Mouse (Mus musculus): ENCODE data around the gene Ly6g6d.
A peak's percentile ranks its signal among the peaks of the same experiment; 100 is the strongest.
"Not testable (repeated sequence)": the region's sequence is repeated elsewhere in the genome, so short reads cannot be mapped to it uniquely, and the experiment has no call there.

Ly6g6d gene

GRCm38 (mm10) chr17:35077786-35078233 lies at the start of gene Ly6g6d:
TSS of gene Ly6g6d (minus strand) at chr17:35078065.
- DNase-seq (ENCODE audit: extremely low read depth, low read depth) = no peak

DNA sequence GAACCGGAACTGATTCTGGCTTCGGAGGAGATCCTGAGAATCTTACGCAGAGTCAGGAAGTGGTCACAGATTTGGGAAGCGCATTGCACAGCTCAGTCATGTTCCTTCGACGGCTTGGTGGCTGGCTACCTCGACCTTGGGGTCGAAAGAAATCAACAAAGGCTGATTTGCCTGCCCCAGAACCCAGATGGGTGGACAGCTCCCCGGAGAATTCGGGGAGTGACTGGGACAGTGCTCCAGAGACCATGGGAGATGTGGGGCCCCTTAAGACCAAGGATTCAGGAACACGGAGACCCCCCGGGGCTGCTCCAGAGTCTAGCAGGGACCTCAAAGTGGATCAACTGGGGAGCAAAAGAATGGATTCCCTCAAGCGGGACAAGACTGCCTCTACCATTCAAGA lies 49.2 kb upstream of the Ly6g6d start:
- DNase-seq (ENCODE audit: extremely low read depth, low read depth) = no peak

DNA sequence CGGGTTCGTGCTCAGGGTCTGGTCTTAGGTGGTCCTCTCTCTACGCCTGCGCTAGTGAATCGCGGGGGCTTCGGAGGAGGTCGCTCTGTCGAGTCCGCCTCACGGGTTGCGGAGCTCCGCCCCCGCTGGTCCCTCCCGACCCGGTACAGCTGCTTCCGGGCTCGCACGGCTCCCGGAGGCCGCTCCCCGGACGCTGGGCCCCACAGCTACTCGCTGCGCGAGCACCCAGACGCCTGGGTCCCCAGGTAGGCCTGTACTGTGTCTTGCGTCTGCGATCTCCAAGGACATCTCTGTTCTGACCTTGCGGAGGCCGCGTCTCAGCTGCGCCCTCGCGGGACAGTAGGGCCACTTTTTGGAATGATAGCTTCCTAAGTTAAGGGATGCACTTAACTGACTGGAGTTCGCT lies 48.3 kb upstream of the Ly6g6d start, which contains the start of gene D17H6S53E:
D17H6S53E (plus strand) TSS at position 168 of the 406 bp plus-strand sequence.
- DNase-seq (ENCODE audit: extremely low read depth, low read depth) = no peak

- no peak for DNase-seq (ENCODE audit: extremely low read depth, low read depth)
Observed at GRCm38 (mm10) chr17:35125578-35125977, 47.7 kb upstream of the Ly6g6d start.

DNA sequence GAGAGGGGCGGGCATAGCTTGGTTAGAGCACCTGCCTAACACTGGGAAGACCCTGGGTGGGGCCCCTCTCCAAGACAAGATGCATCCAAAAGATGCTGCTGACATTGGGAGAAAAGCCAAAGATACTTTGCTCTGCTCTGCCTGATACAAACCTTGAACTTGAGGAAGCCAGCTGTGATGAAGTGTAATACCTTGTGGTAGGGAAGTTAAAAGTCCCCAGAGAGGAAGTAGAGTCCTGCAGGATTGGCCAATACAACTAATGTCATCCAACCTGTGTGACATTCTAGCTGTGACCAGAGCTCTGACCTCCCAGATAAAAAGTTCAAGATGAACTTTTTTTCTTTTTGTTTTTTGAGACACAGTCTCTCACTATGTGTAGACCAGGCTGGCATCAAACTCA lies 47.2 kb upstream of the Ly6g6d start:
- no peak for DNase-seq (ENCODE audit: extremely low read depth, low read depth)

GRCm38 (mm10) chr17:35124261-35124896 lies 46.5 kb upstream of the Ly6g6d start:
- DNase-seq (ENCODE audit: extremely low read depth, low read depth) = not testable (repeated sequence)

DNA sequence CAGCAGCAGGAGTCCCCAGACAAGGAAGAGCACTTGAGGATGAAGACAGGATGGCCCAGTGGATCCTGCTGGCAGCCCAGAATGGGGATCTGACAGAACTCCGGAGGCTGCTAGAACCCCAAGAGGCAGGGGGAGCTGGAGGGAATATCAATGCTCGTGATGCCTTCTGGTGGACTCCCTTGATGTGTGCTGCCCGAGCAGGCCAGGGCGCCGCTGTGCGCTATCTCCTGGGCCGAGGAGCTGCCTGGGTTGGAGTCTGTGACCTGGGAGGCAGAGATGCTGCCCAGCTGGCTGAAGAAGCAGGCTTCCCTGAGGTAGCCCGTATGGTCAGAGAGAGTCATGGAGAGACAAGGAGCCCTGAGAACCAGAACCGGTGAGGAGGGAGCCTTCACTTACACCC lies 45.4 kb upstream of the Ly6g6d start:
- not testable (repeated sequence) for DNase-seq (ENCODE audit: extremely low read depth, low read depth)

- peak; percentile 25 for DNase-seq (ENCODE audit: extremely low read depth, low read depth)
Observed at GRCm38 (mm10) chr17:35121871-35122303, 44.0 kb upstream of the Ly6g6d start, which contains the start of gene Csnk2b. TSS of gene Csnk2b (minus strand) at chr17:35122053.

DNA sequence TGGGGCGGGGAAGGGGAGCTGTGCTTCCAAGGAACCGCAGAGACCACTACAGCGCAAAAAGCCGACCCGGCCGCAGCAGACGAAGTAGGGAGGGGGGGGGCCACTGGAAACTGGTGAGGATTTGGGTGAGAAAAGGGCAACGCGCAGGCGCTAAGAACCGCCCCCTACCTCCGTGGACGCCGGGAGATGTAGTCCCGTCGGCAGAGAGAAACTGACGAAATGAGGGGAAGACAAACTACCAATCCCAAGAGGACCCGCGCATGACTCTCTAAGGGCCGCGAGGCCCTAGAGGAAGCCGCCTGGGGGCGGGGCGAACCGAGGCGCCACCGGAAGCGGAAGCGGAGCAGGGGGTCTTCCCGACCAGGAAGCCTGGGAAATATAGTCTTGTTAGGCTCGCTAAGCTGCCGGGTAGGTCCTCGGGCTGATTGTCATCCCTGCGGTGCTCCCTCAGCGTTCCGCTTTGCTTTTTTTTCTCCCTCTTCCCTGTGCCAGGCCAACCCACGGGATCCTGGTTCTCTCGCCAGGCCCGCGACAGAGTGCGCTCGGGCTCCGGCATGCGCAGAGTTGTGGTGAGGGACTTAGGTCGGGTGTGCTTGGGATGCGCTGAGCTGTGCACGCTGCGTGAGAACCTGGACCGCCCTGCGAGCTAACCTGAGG lies 43.4 kb upstream of the Ly6g6d start, which contains the start of gene Gpank1:
Gpank1 (plus strand) TSS at position 313 of the 657 bp plus-strand sequence.
- peak; percentile 87 for DNase-seq (ENCODE audit: extremely low read depth, low read depth)

- DNase-seq (ENCODE audit: extremely low read depth, low read depth) = no peak
Observed at GRCm38 (mm10) chr17:35120745-35121142, 42.9 kb upstream of the Ly6g6d start.

DNA sequence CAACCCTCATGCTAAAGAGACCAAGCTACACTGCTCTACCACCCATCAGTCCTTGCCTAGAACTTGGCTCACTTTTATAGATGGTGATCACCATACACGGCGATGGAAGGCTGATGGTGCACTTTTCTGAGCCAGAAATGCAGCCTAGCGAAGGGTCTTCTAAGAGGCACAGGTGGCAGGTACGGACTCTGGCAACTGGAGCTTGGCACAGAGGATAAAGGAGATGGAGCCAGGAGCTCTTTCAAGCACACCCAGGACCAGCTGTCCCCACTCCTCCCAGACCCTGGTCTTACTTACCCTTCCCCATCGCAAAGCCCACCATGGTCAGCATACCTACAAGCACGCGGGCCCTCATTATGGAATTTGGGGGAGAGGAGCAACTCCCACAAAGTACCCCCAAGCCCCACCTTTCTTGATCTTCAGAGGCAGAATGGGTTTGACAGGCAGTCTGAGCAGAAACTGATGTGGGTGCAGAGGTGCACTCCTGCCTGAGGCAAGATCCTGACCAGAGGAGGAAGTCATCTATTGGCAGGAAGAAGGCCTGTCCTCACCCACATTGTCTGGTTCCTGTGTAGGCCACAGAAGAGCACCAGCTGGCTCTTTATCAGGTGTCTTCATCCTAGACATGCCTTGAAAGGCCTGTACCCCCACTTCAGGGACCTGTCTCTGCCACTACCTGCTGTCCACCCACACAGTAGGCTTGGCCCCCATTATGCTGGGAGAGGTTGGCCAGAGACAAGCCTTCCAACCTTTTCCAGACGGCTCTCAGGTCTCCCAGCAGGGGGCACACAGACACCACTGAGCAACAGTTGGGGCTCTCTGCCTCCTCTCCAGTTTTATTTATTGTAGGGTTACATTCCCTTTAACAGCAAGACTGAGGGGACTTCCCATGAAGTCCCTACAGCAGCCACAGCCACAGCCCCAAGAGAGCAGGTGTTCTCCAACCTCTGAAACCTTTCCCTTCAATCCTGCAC lies 37.5 kb upstream of the Ly6g6d start, which contains the start of gene Ly6g5b:
Ly6g5b (minus strand) TSS at position 383 of the 974 bp plus-strand sequence.
- DNase-seq (ENCODE audit: extremely low read depth, low read depth) = peak; percentile 17

DNA sequence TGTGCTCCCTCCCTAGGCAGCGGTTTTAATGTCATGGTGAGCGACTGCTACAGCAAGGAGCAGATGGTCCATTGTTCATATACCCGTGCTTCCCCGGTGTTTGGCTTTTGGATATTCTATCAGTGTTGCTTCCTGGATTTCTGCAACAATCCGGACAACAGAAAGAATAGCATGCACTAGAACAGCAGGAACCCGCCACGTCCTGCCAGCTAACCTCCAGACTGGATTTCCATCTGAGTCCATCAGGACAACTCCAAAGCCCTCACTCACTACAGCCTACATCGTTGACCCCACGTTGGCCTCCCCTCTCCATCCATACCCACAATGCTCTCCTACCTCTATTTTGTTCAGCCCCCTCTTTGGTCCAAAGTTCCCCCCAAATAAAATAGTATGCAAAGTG lies 33.9 kb upstream of the Ly6g6d start:
- no peak for DNase-seq (ENCODE audit: extremely low read depth, low read depth)

- DNase-seq (ENCODE audit: extremely low read depth, low read depth) = no peak
Observed at GRCm38 (mm10) chr17:35108097-35108496, 30.2 kb upstream of the Ly6g6d start, which contains the start of gene Ly6g5c. TSS of gene Ly6g5c (plus strand) at chr17:35108279.

- DNase-seq (ENCODE audit: extremely low read depth, low read depth) = no peak
Observed at GRCm38 (mm10) chr17:35106522-35106921, 28.7 kb upstream of the Ly6g6d start.

DNA sequence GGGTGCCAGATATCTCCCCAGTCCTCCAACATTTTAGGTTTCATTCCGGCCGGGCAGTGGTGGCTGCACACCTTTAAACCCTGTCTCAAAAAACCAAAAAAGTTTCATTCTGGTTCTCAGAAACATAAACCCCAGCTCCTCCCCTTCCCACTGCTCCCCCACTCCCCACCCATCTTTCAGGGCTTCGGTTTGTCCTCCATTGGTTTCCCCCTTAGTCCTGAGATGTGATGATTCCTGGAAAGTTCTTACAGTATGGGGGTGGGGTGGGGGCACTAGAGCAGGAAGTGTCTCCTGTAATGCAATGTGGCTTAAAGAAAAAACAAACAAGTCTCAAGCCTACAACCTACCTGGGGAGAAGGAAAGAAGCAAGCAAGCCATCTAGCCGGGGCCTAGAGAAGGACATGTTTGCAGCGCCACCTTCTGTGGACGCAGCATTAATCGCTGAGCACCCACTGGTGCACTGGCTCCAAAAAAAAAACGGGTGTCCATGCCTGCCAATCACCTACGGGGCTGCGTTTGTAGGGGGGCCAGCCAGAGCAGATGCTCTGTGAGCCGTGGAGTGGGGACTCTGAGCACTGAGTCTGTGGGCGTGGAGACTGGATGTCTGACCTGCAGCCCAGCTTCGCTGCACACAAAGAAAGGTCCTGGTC lies 28.0 kb upstream of the Ly6g6d start:
- DNase-seq (ENCODE audit: extremely low read depth, low read depth) = no peak

DNA sequence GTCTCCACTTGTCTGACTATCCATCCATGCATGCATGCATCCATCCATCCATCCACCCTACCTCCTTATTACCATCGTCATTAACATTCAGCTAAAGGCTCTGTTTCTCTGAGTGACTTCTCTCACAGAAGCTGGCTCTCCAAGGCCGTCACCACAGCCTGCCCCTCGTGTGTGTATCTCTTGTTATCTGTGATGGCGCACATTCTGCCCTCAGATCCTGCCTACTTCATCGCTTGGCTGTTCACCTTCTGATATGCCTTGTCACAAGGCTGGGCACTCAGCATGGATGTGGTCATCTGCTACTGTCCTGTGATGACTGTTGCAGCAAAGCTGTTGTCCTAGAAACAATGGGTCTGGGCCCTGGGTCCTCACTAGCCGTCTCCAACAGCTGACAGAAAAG lies 26.9 kb upstream of the Ly6g6d start:
- DNase-seq (ENCODE audit: extremely low read depth, low read depth) = peak; percentile 79

- DNase-seq (ENCODE audit: extremely low read depth, low read depth) = no peak
Observed at GRCm38 (mm10) chr17:35104079-35104478, 26.2 kb upstream of the Ly6g6d start.

GRCm38 (mm10) chr17:35103221-35103690 lies 25.4 kb upstream of the Ly6g6d start:
- DNase-seq (ENCODE audit: extremely low read depth, low read depth) = peak; percentile 93

- no peak for DNase-seq (ENCODE audit: extremely low read depth, low read depth)
Observed at GRCm38 (mm10) chr17:35102299-35102698, 24.4 kb upstream of the Ly6g6d start.

GRCm38 (mm10) chr17:35101161-35101560 lies 23.3 kb upstream of the Ly6g6d start:
- no peak for DNase-seq (ENCODE audit: extremely low read depth, low read depth)

Measured in MEL-GATA-1-ER (cell line).